Mouse (Mus musculus) liver, embryonic 16.5 days (tissue): ENCODE data around the gene Tbc1d16. TPM values are rescaled to one million over a fixed set of nuclear protein-coding genes. Genes with fewer than 3 reads are reported as not detected.

ENCODE experiments used
- ATAC-seq: fragments of 200-750 bp; cut with Nextera tagmentation; 2 replicates; pipeline ENCODE4 v1.8.0; 2017; ENCODE audit warnings: low read depth, mild to moderate bottlenecking, moderate number of reproducible peaks, moderate library complexity
- H3K27ac ChIP-seq: fragments of 300-500 bp; sonication (generic); 2 replicates; pipeline ENCODE4 v1.5.1; 2014; ENCODE audit warnings: mild to moderate bottlenecking, low read length
- H3K27me3 ChIP-seq: fragments of 300-500 bp; sonication (generic); 2 replicates; pipeline ENCODE4 v1.6.1; 2014; ENCODE audit warnings: low read depth, low read length, mixed read lengths; ENCODE audit not compliant: control insufficient read depth, insufficient read depth
- H3K36me3 ChIP-seq: fragments of 300-500 bp; sonication (generic); 2 replicates; pipeline ENCODE4 v1.6.1; 2014; ENCODE audit warnings: mild to moderate bottlenecking; ENCODE audit not compliant: control insufficient read depth, insufficient read depth
- H3K4me1 ChIP-seq: fragments of 300-500 bp; sonication (generic); 2 replicates; pipeline ENCODE4 v1.6.1; 2014; ENCODE audit warnings: low read depth, low read length, mixed read lengths; ENCODE audit not compliant: control insufficient read depth
- H3K4me2 ChIP-seq: fragments of 300-500 bp; sonication (generic); 2 replicates; pipeline ENCODE4 v1.6.1; 2014; ENCODE audit warnings: low read depth, low read length, mixed read lengths
- H3K4me3 ChIP-seq: fragments of 300-500 bp; sonication (generic); 2 replicates; pipeline ENCODE4 v1.5.1; 2014; ENCODE audit warnings: low read depth, mild to moderate bottlenecking, low read length
- H3K9ac ChIP-seq: fragments of 300-500 bp; sonication (generic); 2 replicates; pipeline ENCODE4 v1.6.1; 2014; ENCODE audit warnings: low read depth, low read length
- H3K9me3 ChIP-seq: fragments of 300-500 bp; sonication (generic); replicated peaks from 2 replicates; pipeline ENCODE4 v1.6.1; 2016; ENCODE audit warnings: low read length; ENCODE audit not compliant: control insufficient read depth
- WGBS: fragments of 180-500 bp; shearing (Covaris S2); extraction: QIAGEN DNeasy Blood & Tissue Kit; methylation state at CpG from one replicate; pipeline ENCODE4 v1.1.7; 2014; ENCODE audit not compliant: insufficient replicate concordance; 5-methylcytosine and 5-hydroxymethylcytosine counted together
- microRNA-seq: library from miRNA; unstranded; fragments of <30 nt; microRNA quantifications from one replicate; pipeline ENCODE4, GENCODE M21; 2016
- polyA plus RNA-seq: library from polyadenylated mRNA; unstranded; fragments of >200 nt; fragmentation: Nextera tagmentation; extraction: Ambion mirVana; gene quantifications from 2 replicates; pipeline ENCODE4 v1.2.1, GENCODE M21; 2015

Gene Tbc1d16
- polyA plus RNA-seq, 1 experiment from 2014 or later = 1.8 TPM

- Histone ChIP-seq H3K36me3 (no peaks in the 10 kb centered on the region), H3K9ac (no peak overlapping the region), H3K4me3 (no peak overlapping the region), H3K4me2 (no peak overlapping the region), H3K9me3 (no peaks in the 10 kb centered on the region), H3K4me1 (no peaks in the 10 kb centered on the region; the same call in 1 of the 2 replicates), H3K27ac (no peak overlapping the region), H3K27me3 (peaks cover 17% of the 10 kb centered on the region)
- 45% methylated on average over 3 of the region's 3 CpGs for WGBS
- no peak for ATAC-seq
Measured at GRCm38 (mm10) chr11:119095441-119095840, 132.9 kb downstream of the Tbc1d16 start.

GRCm38 (mm10) chr11:119093322-119093721, 135.0 kb downstream of the Tbc1d16 start:
- ATAC-seq = no peak
- Histone ChIP-seq H3K36me3 (no peaks in the 10 kb centered on the region), H3K4me2 (no peak overlapping the region), H3K27ac (no peak overlapping the region), H3K4me3 (no peak overlapping the region), H3K4me1 (peaks cover 10% of the 10 kb centered on the region), H3K27me3 (peaks cover 38% of the 10 kb centered on the region), H3K9me3 (no peaks in the 10 kb centered on the region), H3K9ac (no peak overlapping the region)
- 55% methylated on average over 1 of the region's 1 CpGs for WGBS

Small RNAs within 50 kb of the gene (microRNA-seq; reads per million reads assigned to microRNA genes)
- 0.74 reads per million for gene Mir6934

Other genes starting within 250 kb of the Tbc1d16 start
- gene Enpp7, start 240.3 kb downstream of the Tbc1d16 start, polyA plus RNA-seq = not detected in 2 replicates
- gene Cbx2, start 205.5 kb downstream of the Tbc1d16 start, polyA plus RNA-seq = 2.6 and 3.3 TPM in 2 replicates
- 3.0 and 3.1 TPM in 2 replicates for gene Cbx8, start 187.5 kb downstream of the Tbc1d16 start, polyA plus RNA-seq
- gene Cbx4, start 142.3 kb downstream of the Tbc1d16 start, polyA plus RNA-seq = 2.5 and 2.9 TPM in 2 replicates
- 0.61 and 0.68 TPM in 2 replicates for gene Ccdc40, start 73 bp upstream of the Tbc1d16 start, polyA plus RNA-seq
- 25.8 and 30.8 TPM in 2 replicates for gene Gaa, start 39.4 kb upstream of the Tbc1d16 start, polyA plus RNA-seq
- gene Eif4a3, start 71.6 kb upstream of the Tbc1d16 start, polyA plus RNA-seq = 139 and 146 TPM in 2 replicates
- 0.21 and 0.24 TPM in 2 replicates for gene Card14, start 79.3 kb upstream of the Tbc1d16 start, polyA plus RNA-seq
- gene Sgsh, start 127.0 kb upstream of the Tbc1d16 start, polyA plus RNA-seq = 1.8 and 2.0 TPM in 2 replicates
- gene Slc26a11, start 127.1 kb upstream of the Tbc1d16 start, polyA plus RNA-seq = 2.1 and 2.3 TPM in 2 replicates
- gene Rnf213, start 164.6 kb upstream of the Tbc1d16 start, polyA plus RNA-seq = 2.5 and 3.3 TPM in 2 replicates